Mouse (Mus musculus) left cerebral cortex, adult 18-20 months (tissue): ENCODE data around the gene Tom1. TPM values are rescaled to one million over a fixed set of nuclear protein-coding genes. Genes with fewer than 3 reads are reported as not detected.

Experiments
- DNase-seq, 2 experiments: peaks; one replicate each; pipeline ENCODE4 v3.0.0; 2021 to 2022; ENCODE audit warnings: low spot score in 2 of 2, mixed read lengths in 1 of 2
- total RNA-seq, 2 experiments: library from RNA; stranded (reverse); gene quantifications; 2 replicates each; pipeline ENCODE4 v1.2.3; 2021

Gene Tom1
- total RNA-seq, 2 experiments from 2014 or later: 39.8 to 46.3 TPM

DNA sequence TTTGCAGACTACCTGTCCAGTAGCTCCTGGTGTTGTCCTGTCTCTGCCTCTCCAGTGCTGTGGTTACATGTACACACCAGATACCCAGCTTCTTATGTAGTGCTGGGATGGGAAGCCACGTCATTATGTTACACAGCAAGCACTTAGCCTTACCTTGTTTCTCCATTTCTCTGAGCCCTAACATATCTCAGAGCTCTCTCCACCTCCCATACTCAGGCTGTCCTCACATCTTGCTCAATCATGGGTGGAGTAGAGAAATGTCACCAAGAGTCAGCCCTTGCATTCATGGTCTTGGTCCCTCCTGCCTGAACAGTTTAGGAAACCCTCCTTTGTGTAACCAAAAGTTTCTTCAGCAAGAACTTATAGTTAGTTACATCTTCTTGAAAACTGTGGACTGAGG, 6.2 kb downstream of the Tom1 start:
- no peak for DNase-seq

DNA sequence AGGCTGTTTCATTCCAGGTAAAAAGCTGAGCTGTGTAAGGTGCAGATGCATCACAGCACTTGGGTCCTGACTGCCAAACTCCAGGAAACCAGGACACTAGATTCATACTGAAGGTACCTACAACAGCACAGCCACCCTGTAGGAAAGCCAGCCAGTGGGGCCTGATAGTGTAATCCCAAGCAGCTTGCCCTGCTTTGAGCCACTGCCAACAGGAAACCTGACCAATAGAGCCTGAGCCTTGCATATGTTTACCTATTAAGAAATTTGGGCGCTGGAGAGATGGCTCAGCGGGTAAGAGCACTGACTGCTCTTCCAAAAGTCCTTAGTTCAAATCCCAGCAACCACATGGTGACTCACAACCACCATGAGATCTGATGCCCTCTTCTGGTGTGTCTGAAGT, 8.7 kb downstream of the Tom1 start:
- no peak for DNase-seq

DNA sequence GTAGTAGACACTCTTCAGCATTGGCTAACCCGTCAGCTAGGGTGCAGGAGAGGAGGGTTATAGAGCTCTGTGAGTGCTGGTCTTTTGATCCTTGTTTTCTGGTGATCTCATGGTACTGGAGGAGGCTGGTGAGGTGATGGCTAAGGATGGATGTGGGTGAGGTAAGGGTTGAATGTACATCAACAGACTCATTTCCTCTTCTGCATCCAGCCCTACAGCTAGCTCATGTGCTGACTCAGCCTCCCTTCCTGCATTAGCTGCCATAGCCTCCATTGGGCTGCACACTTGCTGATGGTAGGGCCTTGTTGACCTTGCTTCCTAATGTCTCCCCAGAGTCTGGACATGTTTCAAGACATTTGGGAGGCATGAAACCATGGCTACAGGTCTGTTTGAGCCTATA, 9.5 kb downstream of the Tom1 start:
- no peak for DNase-seq

DNA sequence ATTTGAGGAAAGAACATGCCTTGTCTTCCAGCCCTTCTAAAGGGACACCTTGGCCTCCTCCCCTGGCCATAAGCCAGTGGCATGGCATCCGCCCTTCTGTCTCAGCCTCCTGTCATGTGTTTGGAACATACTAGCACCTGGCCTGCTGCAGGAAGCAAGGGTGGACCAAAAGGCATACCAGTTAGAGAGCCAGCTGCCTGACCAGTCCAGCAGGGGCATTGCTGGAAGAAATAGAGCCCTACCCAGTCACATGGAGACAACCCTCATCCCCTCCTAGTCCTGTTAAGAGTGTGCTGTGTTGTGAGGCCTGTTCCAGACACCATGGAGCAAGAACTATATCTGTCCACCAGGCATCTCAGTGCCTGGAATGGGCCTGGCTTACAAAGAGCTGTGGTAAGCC, 12.8 kb downstream of the Tom1 start:
- no peak for DNase-seq

DNA sequence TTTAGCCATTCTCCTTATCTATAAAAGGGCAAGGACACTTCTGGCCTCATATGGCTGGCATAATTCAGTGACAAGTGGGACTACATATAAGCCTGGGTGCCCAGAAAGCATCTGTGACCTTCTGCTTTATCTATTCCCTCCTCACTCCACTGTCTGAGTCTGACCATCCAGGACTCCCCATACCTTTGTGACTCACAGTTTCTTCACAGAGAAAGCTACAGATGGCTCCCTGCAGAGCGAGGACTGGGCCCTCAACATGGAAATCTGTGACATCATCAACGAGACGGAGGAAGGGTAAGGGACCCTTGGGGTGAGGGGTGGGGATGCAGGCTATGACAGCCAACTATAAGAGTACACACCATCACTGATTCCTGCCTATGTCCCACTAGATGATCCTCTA, 14.3 kb downstream of the Tom1 start:
- DNase-seq: no peak

DNA sequence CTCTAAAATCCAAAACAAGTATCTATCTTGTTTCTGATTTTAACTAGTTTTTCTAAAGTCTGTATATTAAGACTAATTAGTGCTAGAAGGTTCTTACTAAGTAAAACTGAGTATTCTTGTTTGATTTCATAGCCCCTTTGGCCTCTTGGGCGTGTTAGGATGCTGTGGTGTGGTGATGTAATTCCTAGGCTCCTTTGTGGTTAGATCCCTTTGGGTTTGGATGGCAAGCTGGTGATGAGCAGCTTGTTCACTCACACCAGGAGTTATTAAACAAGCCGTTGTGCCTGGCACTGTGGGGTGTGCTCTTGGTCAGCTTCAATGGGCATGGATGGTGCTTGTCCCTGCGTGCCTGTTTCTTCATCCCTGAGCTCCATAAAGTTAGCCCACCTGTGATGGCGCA, 19.8 kb downstream of the Tom1 start:
- no peak for DNase-seq

DNA sequence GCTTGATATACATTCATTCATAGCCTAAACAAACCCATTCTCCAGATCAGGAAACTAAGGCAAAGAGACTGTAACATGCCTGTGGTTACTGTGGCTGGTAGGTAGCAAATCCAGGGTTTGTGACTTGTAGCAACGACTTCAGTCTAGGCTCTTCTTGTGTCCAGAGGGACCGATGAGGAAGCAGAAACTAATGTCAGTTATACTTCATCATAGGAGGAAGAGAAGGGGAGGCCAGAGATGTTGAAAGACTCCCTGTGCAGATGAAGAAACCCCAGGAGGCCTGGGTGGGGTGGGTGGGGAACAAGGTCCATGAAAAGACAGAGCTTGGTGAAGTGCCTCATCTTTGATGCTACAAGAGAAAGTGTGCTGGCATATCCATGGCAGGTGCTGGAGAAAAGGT, 22.2 kb downstream of the Tom1 start:
- DNase-seq: no peak

DNA sequence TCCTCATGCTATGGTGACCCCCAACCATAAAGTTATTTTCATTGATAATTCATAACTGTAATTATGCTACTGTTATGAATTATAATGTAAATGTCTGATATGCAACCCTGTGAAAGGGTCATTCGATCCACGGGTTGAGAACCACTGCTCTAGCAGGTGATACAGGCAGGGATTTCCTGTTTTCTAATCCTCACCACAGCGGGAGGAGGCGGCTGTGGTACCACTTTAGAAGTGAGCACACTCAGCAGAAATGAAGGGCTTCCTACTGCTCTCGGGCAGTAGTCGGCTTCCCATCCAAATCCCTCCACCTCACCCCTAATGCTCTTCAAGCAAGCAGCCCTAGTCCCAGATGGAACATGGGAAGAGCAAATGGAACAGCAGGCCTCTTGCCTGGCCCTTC, 26.5 kb downstream of the Tom1 start:
- DNase-seq: no peak

DNA sequence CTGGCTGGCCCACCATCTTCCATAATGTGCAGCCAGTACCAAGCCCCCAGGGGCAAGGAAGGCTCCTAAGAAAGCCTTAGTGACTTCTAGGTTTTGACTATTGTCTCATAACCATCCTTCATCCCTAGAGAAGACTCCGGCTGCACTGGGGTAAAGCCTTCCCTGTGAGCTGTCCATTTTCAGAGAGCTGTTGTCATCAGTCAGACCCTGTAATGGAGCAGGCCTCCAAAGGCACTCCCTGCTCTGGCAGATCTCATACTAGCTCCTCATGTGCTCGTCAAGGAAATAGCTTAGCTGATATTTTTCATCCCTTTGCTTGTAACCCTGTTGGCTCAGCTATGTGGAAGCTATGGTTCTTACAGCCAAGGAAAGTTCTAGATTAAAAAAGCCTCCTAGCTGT, 27.3 kb downstream of the Tom1 start:
- no peak for DNase-seq

DNA sequence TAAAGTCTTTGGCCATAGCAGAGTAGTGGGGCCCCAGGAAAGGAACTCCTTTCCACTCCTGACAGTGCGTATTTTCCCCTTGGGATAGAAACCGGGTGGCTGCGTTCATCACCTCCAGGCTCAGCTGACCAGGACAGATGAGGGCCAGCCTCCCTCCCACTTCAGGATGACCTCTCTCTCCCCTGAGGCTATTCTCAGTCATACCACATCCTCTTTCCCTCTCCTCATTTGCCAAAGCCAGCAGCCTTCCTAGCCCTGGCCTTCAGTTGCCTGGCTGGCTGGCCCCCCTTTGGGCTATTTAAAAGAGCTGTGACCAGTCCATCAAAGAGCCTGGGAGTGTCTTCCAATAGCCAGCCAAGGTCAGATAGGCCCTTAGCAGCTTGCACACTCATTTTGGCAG, 29.8 kb downstream of the Tom1 start:
- DNase-seq: no peak

DNA sequence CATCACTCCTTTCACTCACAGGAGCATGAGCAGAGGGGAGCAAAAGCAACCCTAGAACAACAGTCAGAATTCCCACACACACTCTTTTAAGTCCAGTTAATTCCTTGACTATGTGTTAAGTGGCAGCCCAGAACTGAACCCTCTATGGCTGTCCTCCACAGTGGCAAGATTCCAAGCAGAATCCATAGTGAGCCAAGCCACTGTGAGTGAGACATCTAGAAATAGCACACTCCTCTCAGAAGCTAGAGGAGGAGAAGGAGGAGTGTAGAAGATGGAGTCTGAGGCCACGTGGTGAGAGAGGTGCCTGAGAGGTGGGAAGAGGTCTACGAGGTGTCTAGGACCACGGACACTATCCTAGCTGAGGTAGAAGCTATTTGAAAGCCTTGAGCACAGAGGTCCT, 31.3 kb downstream of the Tom1 start:
- peak in 1 of 2 experiments; percentile 32 for DNase-seq

DNA sequence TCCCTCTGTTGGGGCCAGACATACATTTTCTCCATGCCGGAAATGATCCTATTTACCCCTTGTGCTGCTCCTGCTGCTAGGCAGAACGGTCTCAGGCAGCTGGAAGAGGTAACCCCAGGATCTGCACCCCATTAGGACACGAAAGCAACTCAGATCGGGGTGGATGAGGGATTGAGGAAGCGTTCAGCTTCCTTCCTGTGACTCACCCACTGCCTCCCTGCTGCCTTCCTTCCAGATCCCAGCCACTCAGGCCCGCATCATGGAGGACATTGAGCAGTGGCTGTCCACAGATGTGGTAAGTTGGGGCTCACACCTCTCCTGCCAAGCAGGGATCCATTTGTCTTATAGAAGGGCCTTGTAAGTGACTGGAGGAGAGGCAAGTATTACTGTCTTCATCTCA, 33.8 kb downstream of the Tom1 start:
- no peak for DNase-seq

DNA sequence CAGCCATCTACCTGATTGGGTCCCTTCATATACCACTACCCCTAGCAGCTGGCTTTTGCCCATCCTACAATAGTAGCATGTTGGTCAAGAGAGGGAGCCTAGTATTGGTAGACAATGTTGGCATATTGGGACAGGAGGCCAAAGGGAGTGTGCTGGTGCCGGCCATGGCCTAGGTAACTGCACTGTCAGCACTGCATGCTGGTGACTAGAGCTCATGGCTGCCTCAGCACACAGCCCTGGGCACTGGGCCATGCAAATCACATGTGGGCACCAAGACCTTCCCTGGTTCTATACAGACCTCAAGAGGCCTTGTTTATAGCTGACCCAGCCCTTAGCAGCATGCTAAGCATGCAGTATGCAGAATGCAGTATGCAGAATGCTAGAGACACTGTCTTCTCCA, 36.8 kb downstream of the Tom1 start:
- DNase-seq: no peak

DNA sequence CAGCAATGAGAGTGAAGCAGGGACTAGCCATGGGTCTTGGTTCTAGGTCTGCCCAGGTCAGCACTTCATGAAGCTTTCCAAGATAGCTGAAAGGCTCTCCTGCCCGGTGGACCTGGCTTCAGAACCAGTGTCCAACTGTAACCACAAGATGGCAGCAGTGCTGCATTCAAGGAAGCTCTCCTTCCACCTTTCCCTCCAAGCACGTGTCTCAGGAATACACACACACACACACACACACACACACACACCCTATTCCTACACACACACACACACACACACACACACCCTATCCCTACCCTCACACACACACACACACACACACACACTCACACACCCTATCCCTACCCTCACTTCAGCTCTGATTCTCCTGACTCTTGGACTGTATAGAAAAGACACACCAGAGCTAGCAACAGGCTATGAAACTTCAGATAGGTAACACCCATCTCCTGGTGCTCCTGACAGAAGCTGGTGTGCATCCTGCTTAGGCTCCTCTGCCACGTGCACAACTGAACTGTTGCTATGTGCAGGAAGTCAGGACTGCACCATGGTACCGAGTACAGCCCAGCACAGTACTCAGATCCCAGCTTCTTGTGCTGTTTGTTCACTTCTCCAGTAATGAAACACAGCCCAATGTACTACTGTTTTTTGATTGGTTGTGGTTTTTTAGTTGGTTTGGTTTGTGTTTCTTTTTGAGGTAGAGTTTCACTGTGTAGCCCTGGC, 38.3 kb downstream of the Tom1 start:
- DNase-seq: peak; percentile 81 to 89

DNA sequence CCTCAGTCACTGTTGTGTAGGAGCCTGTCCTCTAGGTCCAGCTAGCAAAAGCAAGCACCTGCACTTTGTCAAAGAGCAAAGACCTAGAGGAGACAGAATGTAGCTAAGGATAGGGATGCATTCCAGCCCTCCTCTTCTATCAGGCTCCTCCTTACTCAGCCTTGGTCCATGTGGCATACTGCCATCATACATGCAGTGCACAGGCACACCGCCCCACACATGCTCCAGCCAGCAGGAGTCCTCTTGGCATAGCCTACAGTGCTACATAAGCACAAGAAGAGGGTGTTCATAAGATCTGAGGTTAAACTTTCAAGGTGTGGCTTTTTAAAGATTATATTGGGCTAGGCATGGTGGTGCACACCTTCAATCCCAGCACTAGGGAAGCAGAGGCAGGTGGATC, 41.4 kb downstream of the Tom1 start:
- no peak for DNase-seq

DNA sequence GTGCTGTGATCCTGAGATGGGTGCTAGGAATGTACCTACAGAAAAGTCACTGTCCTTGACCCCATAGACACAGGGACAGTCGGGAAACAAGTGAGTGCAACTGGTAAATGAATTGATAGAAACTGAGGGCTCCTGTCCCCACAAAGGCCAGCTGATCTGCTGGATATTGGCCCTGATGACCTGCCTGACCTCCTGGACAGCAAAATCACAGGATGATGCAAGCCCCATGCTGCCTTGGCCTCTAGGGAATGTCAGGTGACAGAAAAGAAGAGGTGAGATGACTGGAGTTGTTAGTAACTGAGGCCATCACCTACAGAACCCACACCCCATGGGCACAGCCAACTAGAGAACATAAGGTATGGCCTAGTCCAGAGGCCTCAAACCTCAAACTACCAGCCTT, 44.7 kb downstream of the Tom1 start:
- DNase-seq: no peak

DNA sequence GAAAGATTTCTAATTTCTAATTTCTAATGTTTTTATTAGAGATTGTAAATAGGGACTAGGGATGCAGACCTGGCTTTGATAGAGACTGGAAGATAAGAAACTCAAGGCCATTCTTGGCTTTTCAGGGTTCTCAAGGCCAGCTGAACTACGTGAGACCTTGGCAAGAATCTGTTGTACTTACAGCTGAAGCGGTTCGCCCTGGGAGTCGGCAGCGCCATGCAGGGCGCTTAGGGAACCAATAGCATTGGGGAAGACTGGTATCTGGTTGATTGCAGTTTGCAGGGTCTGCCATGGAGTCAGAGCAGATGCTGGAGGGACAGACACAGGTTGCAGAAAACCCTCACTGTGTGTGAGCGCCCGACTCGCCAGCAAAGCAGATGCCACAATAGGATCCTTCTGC, 45.3 kb downstream of the Tom1 start:
- DNase-seq: no peak

DNA sequence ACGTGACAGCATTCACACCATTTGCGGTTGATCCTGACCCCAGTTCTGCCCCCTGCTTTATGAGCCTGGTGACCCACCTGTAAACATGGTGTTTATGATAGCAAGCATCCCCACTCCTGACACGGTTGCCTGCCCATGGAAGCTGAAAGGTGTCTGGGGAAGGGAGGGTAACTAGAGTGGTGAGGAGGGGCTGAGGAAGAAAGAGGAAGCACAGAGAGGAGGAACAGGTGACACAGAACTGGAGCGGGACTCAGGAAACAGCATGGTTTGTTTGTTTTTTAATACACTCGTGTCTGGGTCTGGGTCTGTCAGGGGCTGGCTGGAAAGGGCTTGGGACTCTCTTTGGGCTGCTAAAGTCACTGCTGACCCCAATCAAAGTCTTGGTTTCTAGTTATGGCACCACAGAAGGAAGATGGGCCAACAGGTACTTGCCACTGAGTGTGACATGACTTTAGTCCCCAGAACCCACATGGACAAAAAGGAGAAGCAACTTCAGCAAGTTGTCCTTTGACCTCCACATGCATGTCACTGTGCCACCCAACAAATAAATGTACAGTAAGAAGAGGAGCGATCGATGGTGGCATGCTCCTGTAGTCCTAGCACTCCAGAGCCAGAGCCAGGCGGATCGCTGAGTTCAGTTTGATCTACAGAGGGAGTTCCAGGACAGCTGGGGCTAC, 48.0 kb downstream of the Tom1 start:
- DNase-seq: no peak

DNA sequence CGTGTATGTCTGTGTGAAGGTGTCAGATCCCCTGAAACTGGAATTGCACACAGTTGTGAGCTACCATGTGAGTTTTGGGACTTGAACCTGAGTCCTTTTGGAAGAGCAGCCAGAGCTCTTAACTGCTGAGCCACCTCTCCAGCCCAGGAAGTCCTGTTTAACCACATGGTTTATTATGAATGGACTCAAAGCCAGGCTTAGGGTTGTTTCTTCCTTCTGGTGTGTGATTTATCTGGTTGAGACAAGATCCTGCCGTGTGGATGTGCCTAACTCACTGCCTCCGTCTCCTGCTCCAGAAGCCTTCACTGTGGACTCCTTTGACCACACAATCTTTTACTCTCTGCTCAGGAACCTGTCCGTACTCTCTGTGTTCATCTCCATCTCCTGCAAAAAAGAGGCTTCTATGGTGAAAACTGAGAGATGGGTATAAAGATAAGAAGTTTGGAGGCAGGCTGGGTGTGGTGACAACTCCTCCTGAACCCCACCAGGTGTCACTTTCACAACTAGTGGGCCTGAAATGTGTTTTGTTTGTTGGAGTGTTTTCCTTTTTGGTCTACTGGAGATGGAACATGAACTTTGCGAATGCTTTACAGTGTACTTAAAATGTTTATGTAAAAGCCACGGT, 48.8 kb downstream of the Tom1 start:
- DNase-seq: no peak

DNA sequence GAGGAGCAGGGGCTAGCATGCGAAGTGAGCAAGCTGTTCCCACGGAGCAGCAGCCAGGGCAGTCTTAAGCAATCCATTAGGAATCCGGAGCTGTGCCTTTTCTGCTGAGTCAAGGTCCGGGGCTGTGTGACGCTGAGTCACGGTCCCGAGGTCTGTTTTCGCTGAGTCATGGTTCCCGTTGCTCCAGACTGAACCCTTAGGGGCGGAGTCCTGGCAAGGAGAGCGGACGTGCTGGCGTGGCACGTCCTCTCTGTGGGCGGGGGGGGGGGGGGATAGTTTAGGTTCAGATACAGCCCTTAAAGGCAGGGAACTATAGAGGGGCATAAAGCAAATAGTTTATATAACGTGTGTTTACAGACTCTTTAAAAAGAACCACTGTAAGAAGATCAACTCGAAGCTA, 50.3 kb downstream of the Tom1 start:
- DNase-seq: peak; percentile 78 to 82

DNA sequence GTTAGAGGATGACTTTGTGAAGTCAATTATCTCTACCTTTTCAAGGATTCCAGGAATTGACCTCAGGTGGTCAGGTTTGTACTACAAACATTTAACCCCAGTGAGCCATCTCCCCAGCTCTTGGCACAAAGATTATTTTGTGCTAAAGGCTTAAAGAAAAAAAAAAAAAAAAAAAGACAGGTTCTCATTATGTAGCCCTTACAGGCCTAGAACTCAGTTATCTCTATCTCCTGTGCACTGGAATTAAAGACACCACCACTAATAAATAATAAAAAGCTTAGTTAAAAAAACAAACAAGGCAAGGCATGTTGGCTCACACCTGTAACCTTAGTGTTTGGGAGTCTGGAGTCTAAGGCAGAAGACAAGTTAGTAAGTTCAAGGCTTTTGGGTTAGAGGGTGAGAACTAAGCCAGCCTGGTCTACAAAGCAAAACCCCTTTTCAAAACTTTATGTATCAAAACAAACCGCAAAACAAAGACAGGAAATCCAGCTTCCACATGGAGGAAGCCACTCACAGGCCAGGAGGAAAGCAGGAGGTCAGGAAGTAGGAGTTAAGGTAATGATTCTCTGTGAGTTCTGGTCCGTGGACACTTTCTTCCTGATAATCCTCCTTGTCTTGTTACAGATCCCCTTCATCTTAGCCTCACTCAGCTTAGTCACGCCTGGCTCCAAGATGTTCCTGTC, 51.0 kb downstream of the Tom1 start:
- no peak for DNase-seq

DNA sequence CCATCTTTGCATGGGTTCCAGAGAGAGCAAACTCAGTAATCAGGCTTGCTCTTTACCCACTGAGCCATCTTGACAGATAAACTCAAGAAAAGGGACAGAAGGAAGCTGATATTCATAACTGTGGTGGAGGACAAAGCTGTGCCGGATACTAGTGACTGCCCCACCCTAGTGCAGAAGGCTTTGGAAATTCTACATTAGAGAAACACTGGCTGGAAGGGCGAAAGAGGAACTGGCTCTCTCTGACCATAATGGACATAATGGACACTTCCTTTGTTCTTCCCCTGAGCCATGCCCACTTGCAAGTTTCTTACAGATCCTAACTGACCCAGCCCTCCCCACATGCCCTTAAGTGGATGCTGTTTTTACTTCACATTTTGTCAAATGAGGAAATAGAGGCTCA, 52.5 kb downstream of the Tom1 start:
- no peak for DNase-seq
